ENCODE assay signal across 14 mouse cellular contexts in the genomic region with DNA sequence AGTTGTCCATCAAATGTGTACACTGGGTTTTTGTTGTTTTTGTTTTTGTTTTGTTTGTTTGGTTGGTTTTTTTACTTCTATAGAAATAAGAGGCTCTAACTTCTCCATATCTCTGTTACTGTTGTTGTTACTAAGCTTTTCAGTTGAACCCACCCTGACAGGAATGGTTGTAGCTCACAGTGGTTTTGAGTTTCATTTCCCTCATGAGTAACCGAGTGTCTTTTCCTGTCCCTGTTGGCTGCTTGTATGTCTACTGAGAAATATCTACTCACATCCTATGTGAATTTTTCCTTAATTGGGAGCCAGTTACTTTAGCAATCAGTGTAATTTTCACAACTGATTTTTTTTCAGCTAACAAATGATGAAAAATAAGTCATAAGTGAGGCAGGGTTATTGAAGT.
"Had no signal": no experiment of that assay in that cellular context is flagged by ENCODE, and none has a peak within 500 bp of the region (broad histone marks: within the 10 kb centered on the region; RNA-seq: fewer than 3 reads in every experiment).

No protein-coding gene starts in this region.

- H3K27me3 ChIP-seq: limb, embryonic 15.5 days; liver, embryonic 12.5 days; neural tube, embryonic 15.5 days had no signal

- H3K27ac ChIP-seq: left cerebral cortex, adult 2 months; limb, embryonic 15.5 days; liver, embryonic 12.5 days; midbrain, embryonic 10.5 days; neural tube, embryonic 15.5 days had no signal

- H3K9ac ChIP-seq: limb, embryonic 15.5 days; liver, embryonic 12.5 days; lung, embryonic 14.5 days; neural tube, embryonic 15.5 days had no signal

- H3K4me2 ChIP-seq: limb, embryonic 15.5 days; liver, embryonic 12.5 days; lung, embryonic 14.5 days; neural tube, embryonic 15.5 days had no signal

- H3K9me3 ChIP-seq: limb, embryonic 15.5 days; liver, embryonic 12.5 days; midbrain, embryonic 10.5 days; neural tube, embryonic 15.5 days had no signal

- DNase-seq: kidney, adult 8-10 months; kidney, postnatal 25 days; lung, embryonic 14.5 days; lung, postnatal 10 days; midbrain, embryonic 14.5 days; right cerebral cortex, postnatal 14 days; thymus, adult 18-20 months; thymus, postnatal 14 days had no signal

- H3K4me1 ChIP-seq: limb, embryonic 15.5 days; liver, embryonic 12.5 days; midbrain, embryonic 10.5 days; neural tube, embryonic 15.5 days had no signal

- ATAC-seq: liver, embryonic 12.5 days had no signal

- H3K4me3 ChIP-seq: left cerebral cortex, adult 2 months; limb, embryonic 15.5 days; liver, embryonic 12.5 days; midbrain, embryonic 10.5 days; myocyte; neural tube, embryonic 15.5 days had no signal

- H3K36me3 ChIP-seq: limb, embryonic 15.5 days; liver, embryonic 12.5 days; midbrain, embryonic 10.5 days; neural tube, embryonic 15.5 days had no signal
